Mouse (Mus musculus): Measurements from ENCODE around the gene Inava. TPM values are rescaled to one million over a fixed set of nuclear protein-coding genes. Genes with fewer than 3 reads are reported as not detected.

The Inava gene
- polyA plus RNA-seq, 1 experiment from 2014 or later: 3.3 TPM

DNA sequence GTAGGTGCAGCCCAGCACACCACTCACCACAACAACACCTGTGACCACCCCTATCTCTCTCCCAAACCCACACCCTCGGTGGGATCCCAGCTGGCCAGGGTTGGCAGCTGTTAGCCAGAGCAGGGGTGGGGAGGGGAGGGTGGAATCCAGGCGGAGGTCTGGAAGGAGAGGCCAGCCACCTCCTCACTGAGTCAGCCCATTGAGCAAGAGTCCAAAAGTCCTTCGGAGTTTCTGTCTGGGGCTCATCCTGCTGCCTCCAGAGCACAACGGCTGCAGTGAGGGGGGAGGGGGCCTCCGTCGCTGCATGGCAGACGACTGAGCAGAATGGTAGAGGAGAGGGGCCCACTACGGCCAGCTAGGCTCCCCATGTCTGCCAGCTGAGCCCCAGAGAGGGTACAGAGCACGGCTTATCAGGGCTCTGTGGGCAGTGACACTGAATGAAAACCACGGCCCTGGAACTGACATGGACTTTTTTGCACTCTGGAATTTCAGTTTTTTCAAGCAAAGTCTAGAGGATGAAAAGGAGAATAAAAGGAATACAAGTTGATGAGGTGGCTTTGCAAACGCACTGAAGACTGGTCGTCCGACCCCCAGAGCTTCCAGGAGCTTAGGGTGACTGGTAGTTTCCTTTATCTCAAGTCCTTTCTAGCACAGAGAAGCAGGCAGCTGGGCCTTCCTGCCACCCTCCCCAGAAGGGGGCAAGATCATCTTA lies 5.6 kb downstream of the Inava start:
- H3K4me2 ChIP-seq: 0 out of 2 replicates have a peak overlapping the region, but pooled peaks have one; percentile 9
- WGBS: 10% methylated on average over 13 of the region's 13 CpGs
- ATAC-seq (ENCODE audit: low FRiP score, low read depth): no peak
- no peak overlapping the region for H3K4me3 ChIP-seq
- H3K27ac ChIP-seq (replicated peaks): no peak overlapping the region
- H3K9me3 ChIP-seq: no peaks in the 10 kb centered on the region
- peaks cover 54% of the 10 kb centered on the region for H3K4me1 ChIP-seq (replicated peaks)
- no peaks in the 10 kb centered on the region for H3K36me3 ChIP-seq
- H3K27me3 ChIP-seq: no peaks in the 10 kb centered on the region
- H3K9ac ChIP-seq: no peak overlapping the region

DNA sequence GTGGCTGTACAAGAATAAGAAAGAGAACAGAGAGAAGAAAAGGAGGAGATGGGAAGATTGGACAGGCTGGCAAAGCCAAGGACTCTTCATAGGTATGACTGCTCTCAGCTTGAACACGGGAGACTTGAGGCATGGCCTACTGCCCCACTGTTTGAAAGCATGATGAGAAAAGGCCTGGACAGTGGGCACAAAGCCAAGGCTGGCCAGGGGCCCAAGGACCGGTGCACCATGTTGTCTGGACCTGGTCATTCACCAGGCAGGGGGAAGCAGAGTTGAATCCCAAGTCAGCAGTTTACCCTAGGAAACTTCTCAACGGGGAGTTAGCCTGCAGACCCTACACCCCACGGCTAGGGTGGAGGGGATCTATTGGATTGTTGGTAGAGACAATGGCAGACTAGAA lies 6.2 kb downstream of the Inava start:
- H3K36me3 ChIP-seq: no peaks in the 10 kb centered on the region
- no peak overlapping the region for H3K9ac ChIP-seq
- no peak overlapping the region for H3K4me2 ChIP-seq
- no peak overlapping the region for H3K4me3 ChIP-seq
- no peak overlapping the region for H3K27ac ChIP-seq (replicated peaks)
- WGBS: 49% methylated on average over 4 of the region's 4 CpGs
- ATAC-seq (ENCODE audit: low FRiP score, low read depth): no peak
- H3K27me3 ChIP-seq: no peaks in the 10 kb centered on the region
- H3K4me1 ChIP-seq (replicated peaks): peaks cover 48% of the 10 kb centered on the region
- no peaks in the 10 kb centered on the region for H3K9me3 ChIP-seq

DNA sequence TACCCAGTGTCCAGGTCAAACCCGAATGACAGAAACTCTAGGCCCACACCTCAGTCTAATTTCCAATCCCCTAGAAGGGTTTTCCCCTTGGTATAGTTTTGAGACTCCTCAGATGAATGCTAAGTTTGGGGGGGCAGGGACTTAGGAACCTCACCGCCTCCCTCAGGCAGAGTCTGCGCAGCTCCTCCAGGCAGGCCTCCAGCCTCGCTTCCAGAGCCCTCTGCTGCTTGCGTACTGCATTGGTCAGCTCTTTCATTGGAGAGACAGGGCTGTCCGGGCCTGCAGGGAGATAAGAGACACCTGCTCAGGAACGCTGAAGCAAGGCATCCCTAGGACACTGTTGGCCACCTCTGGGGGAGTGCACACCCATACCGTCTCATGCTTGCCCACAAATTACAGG lies 7.4 kb downstream of the Inava start:
- H3K9ac ChIP-seq: no peak overlapping the region
- no peaks in the 10 kb centered on the region for H3K9me3 ChIP-seq
- no peaks in the 10 kb centered on the region for H3K36me3 ChIP-seq
- H3K27me3 ChIP-seq: no peaks in the 10 kb centered on the region
- peaks cover 35% of the 10 kb centered on the region for H3K4me1 ChIP-seq (replicated peaks)
- H3K27ac ChIP-seq (replicated peaks): no peak overlapping the region
- no peak overlapping the region for H3K4me2 ChIP-seq
- 95% methylated on average over 8 of the region's 8 CpGs for WGBS
- no peak for ATAC-seq (ENCODE audit: low FRiP score, low read depth)
- H3K4me3 ChIP-seq: no peak overlapping the region

DNA sequence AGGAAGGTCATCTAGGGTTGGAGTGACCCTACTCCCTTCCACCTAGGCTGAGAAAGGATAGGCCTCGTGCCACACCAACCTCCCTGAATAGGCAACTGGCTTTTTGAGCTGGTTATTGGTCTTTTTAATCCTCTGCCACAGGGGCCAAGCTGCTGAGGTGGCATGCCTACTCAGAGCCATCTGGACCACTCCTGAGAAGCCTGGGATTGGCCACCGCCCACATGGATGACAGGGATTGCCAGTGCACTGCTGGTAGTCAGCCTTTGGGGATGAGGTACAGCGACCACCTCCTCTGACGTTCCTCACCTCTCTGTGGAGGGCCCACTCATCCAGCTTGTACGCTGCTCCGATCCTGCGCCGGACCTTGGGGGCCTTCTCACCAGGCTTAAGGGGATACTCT lies 8.2 kb downstream of the Inava start:
- H3K9me3 ChIP-seq: no peaks in the 10 kb centered on the region
- no peak overlapping the region for H3K4me2 ChIP-seq
- no peak overlapping the region for H3K4me3 ChIP-seq
- ATAC-seq (ENCODE audit: low FRiP score, low read depth): no peak
- no peak overlapping the region for H3K9ac ChIP-seq
- peaks cover 30% of the 10 kb centered on the region for H3K4me1 ChIP-seq (replicated peaks)
- no peaks in the 10 kb centered on the region for H3K36me3 ChIP-seq
- WGBS: 82% methylated on average over 8 of the region's 8 CpGs
- no peak overlapping the region for H3K27ac ChIP-seq (replicated peaks)
- no peaks in the 10 kb centered on the region for H3K27me3 ChIP-seq

DNA sequence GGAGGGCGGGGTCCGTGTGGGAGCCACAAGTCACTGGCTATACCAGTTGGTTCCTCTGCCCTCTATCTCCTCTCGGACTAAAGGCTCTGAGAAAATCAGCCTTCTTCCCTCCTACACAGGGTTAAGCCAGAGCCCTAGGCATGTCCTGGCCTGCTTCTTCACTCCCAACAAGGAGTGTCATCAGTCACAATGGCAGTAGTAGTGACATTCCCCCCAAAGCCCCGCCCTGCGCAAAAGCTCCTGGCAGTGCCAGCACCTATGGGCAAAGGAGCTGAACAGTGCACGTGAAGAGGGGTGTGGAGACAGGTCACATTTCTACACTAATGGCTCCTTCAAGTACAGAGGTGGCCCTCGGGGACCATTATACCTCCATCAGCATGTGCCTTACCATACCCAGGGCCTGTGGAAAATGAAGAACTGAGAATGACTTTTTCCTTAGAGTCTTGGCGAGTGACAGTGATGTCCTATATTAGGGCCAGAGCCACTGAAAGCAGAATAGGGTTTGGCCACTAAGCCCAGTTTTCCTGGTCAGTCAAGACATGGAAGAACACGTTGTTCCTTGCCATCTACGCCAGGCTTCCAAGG lies 10.2 kb downstream of the Inava start:
- H3K4me3 ChIP-seq: no peak overlapping the region
- H3K27me3 ChIP-seq: no peaks in the 10 kb centered on the region
- ATAC-seq (ENCODE audit: low FRiP score, low read depth): 0 out of 2 replicates have a peak, but pooled peaks have one; percentile 1
- no peaks in the 10 kb centered on the region for H3K9me3 ChIP-seq
- no peak overlapping the region for H3K27ac ChIP-seq (replicated peaks)
- no peak overlapping the region for H3K9ac ChIP-seq
- peaks cover 20% of the 10 kb centered on the region for H3K4me1 ChIP-seq (replicated peaks)
- H3K36me3 ChIP-seq: no peaks in the 10 kb centered on the region
- WGBS: 89% methylated on average over 10 of the region's 10 CpGs
- H3K4me2 ChIP-seq: no peak overlapping the region

DNA sequence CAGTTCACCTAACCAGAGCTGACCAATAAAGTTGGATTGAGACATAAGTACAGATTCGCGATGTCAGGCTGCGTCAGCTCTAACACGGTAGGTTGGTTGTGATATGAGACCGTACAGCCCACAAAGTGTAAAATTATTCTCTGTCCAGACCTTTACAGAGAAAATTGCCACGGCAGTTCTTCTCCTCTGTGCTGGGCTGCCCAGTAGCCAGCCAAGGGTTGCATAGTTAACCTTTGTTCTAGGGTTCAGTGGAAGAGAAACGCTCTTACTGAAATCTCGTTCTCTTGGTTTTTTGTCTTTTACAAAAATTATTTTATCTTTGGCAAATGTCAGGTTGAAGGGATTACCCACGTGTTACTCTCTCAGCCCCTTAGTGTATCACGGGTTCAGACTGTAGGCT lies 11.7 kb downstream of the Inava start:
- no peak overlapping the region for H3K4me2 ChIP-seq
- no peak overlapping the region for H3K27ac ChIP-seq (replicated peaks)
- H3K27me3 ChIP-seq: no peaks in the 10 kb centered on the region
- H3K4me1 ChIP-seq (replicated peaks): peaks cover 7% of the 10 kb centered on the region
- no peaks in the 10 kb centered on the region for H3K9me3 ChIP-seq
- ATAC-seq (ENCODE audit: low FRiP score, low read depth): no peak
- no peak overlapping the region for H3K9ac ChIP-seq
- no peak overlapping the region for H3K4me3 ChIP-seq
- 85% methylated on average over 10 of the region's 10 CpGs for WGBS
- H3K36me3 ChIP-seq: no peaks in the 10 kb centered on the region

DNA sequence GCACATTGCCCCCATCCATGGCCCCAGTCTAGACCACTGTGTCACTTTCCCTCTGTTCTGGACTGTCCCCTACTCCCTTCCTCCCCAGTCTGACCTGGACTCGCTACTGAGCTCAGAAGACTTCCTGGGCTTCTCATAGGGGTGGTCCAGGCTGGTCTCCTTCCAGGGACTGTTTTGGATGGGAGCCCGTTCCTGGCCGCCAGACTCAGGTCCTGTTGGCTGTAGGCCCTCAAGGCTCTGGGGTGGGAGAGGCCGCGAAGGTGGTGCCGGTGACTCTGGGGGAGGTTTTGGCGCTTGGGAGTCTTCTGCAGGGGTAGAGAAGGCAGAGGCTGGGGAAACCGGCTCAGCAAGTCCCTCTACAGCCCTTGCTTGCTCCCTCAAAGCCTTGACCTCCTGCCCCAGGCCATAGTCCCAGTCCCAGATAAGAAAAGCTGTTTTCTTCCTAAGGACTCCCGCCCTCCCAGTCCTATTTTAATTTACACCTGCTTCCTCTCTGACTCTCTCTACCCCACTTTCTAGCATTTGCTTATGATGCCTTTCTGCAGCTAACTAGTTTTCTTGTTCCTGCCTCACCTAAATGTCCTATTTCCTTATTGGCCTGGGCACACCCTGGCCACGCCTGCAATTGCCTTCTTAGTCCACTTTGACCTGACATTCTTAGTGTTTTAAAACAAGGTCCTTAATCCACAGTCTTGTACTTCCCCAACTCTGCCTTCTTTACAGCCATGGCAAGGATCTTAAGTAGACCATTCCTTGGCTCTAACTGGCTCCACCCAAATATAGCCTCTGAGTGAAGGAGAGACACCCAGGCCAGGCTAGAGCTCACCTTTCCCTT lies 13.8 kb downstream of the Inava start:
- 86% methylated on average over 10 of the region's 10 CpGs for WGBS
- H3K36me3 ChIP-seq: no peaks in the 10 kb centered on the region
- H3K27ac ChIP-seq (replicated peaks): no peak overlapping the region
- peaks cover 3% of the 10 kb centered on the region for H3K4me1 ChIP-seq (replicated peaks)
- no peak for ATAC-seq (ENCODE audit: low FRiP score, low read depth)
- no peaks in the 10 kb centered on the region for H3K27me3 ChIP-seq
- no peak overlapping the region for H3K4me3 ChIP-seq
- H3K9me3 ChIP-seq: no peaks in the 10 kb centered on the region
- H3K9ac ChIP-seq: no peak overlapping the region
- no peak overlapping the region for H3K4me2 ChIP-seq

DNA sequence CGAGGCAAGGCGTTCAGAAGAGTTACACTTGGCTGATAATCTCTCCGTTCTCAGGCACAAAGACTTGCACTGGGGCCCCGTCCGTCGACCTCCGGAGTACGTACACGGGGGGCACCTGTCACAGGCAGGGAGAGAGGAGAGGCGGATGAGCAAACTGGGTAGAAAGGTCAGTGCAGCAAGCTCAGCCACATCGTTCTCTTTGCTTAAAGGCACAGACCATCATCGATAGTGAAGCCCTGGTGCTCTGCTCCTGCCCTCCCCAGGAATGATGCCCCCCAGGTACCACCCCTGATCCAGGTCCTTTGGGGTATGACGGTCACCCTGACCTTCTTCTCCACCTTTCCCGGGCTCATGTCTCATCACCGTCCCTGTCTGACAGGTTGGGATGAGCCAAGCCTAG lies 19.8 kb downstream of the Inava start:
- ATAC-seq (ENCODE audit: low FRiP score, low read depth): no peak
- 83% methylated on average over 15 of the region's 15 CpGs for WGBS
- H3K4me2 ChIP-seq: no peak overlapping the region
- H3K27ac ChIP-seq (replicated peaks): no peak overlapping the region
- H3K27me3 ChIP-seq: no peaks in the 10 kb centered on the region
- no peak overlapping the region for H3K4me3 ChIP-seq
- no peaks in the 10 kb centered on the region for H3K36me3 ChIP-seq
- H3K4me1 ChIP-seq (replicated peaks): no peaks in the 10 kb centered on the region
- H3K9ac ChIP-seq: no peak overlapping the region
- H3K9me3 ChIP-seq: no peaks in the 10 kb centered on the region

DNA sequence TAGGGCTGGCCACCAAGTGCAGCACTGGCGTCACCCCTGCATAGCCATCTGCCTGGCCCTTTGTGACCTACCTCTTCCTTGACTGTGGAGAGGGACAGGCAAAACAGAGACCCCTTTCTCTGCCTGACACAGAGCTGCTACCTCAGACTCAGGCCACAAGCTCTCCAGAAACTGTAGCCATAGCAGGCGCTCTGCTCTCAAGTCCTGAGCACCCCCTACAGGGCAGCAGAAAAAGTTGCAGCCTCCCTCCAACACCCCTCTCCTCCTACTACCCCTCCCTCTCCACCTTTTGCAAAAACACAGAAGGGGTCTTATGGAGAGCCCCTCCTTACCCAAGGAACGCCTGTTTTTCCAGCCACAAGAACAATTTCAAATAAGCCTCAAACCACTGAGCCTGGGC lies 21.3 kb downstream of the Inava start, which contains the start of gene Mroh3:
Gene Mroh3 (minus strand): TSS at position 26 of the 400 bp plus-strand sequence.
- Histone ChIP-seq H3K27ac (replicated peaks) (no peak within 1 kb of the TSS), H3K27me3 (no peaks in the 10 kb centered on the region), H3K4me2 (no peak within 1 kb of the TSS), H3K36me3 (no peaks in the 10 kb centered on the region), H3K4me1 (replicated peaks) (no peaks in the 10 kb centered on the region), H3K9me3 (no peaks in the 10 kb centered on the region), H3K9ac (no peak within 1 kb of the TSS), H3K4me3 (no peak within 1 kb of the TSS)
- WGBS: 49% methylated on average over 3 of the region's 3 CpGs
- ATAC-seq (ENCODE audit: low FRiP score, low read depth): 0 out of 2 replicates have a peak, but pooled peaks have one; percentile 65

DNA sequence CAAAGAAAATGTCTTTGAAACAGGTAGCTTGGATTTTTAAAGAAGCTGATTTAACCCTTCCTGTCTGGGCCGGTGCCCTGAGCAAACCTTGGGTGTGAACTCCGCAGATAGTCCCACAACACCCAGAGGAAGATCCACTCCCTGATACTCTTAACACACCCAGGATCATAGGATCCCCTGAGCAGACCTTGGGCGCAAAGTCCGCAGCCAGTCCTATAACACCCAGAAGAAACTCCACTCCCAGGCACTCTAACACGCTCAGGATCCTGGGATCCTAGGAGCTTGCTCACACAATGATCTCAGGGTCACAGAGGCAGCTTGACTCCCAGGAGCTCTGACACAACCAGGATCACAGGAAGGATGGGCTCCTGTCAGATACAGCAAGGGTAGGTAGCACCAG lies 44.0 kb downstream of the Inava start:
- Histone ChIP-seq H3K36me3 (no peaks in the 10 kb centered on the region), H3K9ac (no peak overlapping the region), H3K27ac (replicated peaks) (no peak overlapping the region), H3K27me3 (no peaks in the 10 kb centered on the region), H3K4me2 (no peak overlapping the region), H3K4me1 (replicated peaks) (no peaks in the 10 kb centered on the region), H3K4me3 (no peak overlapping the region), H3K9me3 (no peaks in the 10 kb centered on the region)
- ATAC-seq (ENCODE audit: low FRiP score, low read depth): no peak
- 94% methylated on average over 5 of the region's 5 CpGs for WGBS

DNA sequence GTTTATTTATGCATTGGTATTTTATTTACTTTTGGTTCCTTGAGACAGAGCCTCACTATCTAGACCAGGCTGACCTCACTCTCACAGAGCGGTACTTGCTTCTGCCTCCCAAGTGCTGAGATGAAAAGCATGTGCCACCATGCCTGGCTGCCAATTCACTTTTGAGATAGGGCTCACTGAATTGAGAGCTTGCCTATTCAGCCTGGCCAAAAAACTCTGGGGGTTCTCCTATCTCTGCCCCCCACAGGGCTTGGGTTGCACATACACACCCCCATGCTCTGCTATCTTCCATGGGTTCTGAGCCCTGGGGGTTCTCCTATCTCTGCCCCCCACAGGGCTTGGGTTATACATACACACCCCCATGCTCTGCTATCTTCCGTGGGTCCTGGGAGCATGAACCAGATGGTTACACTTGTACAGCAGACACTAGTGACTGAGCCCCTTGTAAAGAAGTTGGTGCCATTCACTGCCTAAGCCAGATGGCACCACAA lies 54.5 kb downstream of the Inava start:
- H3K4me1 ChIP-seq (replicated peaks): peaks cover 5% of the 10 kb centered on the region; the same call in 1 of the 2 replicates
- no peak overlapping the region for H3K4me2 ChIP-seq
- no peak overlapping the region for H3K27ac ChIP-seq (replicated peaks)
- no peaks in the 10 kb centered on the region for H3K9me3 ChIP-seq
- H3K27me3 ChIP-seq: no peaks in the 10 kb centered on the region
- H3K4me3 ChIP-seq: no peak overlapping the region
- peaks cover 17% of the 10 kb centered on the region for H3K36me3 ChIP-seq
- no peak overlapping the region for H3K9ac ChIP-seq
- WGBS: 68% methylated on average over 2 of the region's 2 CpGs
- ATAC-seq (ENCODE audit: low FRiP score, low read depth): no peak

DNA sequence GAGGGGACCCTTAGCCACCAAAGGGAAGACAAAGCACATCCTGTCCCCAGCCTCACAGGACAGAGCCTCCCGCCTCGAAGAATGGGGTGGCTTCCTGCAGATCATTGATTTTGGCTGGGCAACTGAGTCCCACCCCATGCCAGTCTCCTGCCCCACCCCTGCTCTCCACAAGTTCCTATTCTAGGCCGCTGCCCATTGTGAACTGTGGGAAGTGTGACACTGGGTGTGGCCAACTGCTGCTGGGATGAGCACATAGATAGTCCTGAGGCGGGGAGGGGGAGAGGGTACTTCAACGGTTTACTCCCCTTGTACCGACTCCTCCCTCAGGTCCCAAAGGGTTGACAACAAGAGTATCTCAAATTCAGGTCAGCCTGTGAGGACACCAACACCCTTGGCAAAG lies 55.3 kb downstream of the Inava start:
- no peaks in the 10 kb centered on the region for H3K9me3 ChIP-seq
- no peak overlapping the region for H3K9ac ChIP-seq
- H3K27me3 ChIP-seq: no peaks in the 10 kb centered on the region
- no peak overlapping the region for H3K27ac ChIP-seq (replicated peaks)
- H3K4me2 ChIP-seq: no peak overlapping the region
- no peak overlapping the region for H3K4me3 ChIP-seq
- 53% methylated on average over 6 of the region's 6 CpGs for WGBS
- H3K36me3 ChIP-seq: peaks cover 22% of the 10 kb centered on the region
- no peak for ATAC-seq (ENCODE audit: low FRiP score, low read depth)
- peaks cover 13% of the 10 kb centered on the region for H3K4me1 ChIP-seq (replicated peaks)

Measured in hindbrain, embryonic 15.5 days (tissue).